Mouse (Mus musculus) activated CD4-positive, CD25-positive, alpha-beta regulatory T cell (primary cell): ENCODE results near the gene Ap4e1. TPM values are rescaled to one million over a fixed set of nuclear protein-coding genes. Genes with fewer than 3 reads are reported as not detected.

Experiments used
- polyA plus RNA-seq, 2 experiments: library from polyadenylated mRNA; unstranded; fragments of 100-300 nt; shearing (Covaris generic); gene quantifications; one replicate each; pipeline ENCODE4 v1.2.1; 2017

Gene Ap4e1
- 10 to 100 TPM; 13.7 to 15.9 TPM for polyA plus RNA-seq

GRCm38 (mm10) chr2:127008469-127008998 lies at the start of gene Ap4e1:
TSS of gene Ap4e1 (plus strand) at chr2:127008717.

GRCm38 (mm10) chr2:127070435-127070841 lies 61.9 kb downstream of the Ap4e1 start, which contains the start of gene Blvra:
TSS of gene Blvra (plus strand) at chr2:127070665.

Other genes with a start within 250 kb of the Ap4e1 start
- 1 to 10 TPM; 1.9 to 3.1 TPM for gene Usp50, start 225.2 kb upstream of the Ap4e1 start, polyA plus RNA-seq
- 10 to 100 TPM; 48.2 to 64.7 TPM for gene Trpm7, start 132.5 kb upstream of the Ap4e1 start, polyA plus RNA-seq
- 10 to 100 TPM; 54.4 to 69.6 TPM for gene Sppl2a, start 75.5 kb upstream of the Ap4e1 start, polyA plus RNA-seq
- 10 to 100 TPM; 81.4 to 92.6 TPM for gene Blvra, start 61.9 kb downstream of the Ap4e1 start, polyA plus RNA-seq
- gene Ncaph, start 125.2 kb downstream of the Ap4e1 start, polyA plus RNA-seq: 10 to 100 TPM; 19.1 to 20.0 TPM
- 1 to 10 TPM; 6.7 to 7.8 TPM for gene Itpripl1, start 134.7 kb downstream of the Ap4e1 start, polyA plus RNA-seq
- gene 1810024B03Rik, start 199.6 kb downstream of the Ap4e1 start, polyA plus RNA-seq: 1 to 10 TPM in 1 of 2 experiments, under 1 TPM in 1; 0.57 to 1.4 TPM
- gene Snrnp200, start 199.7 kb downstream of the Ap4e1 start, polyA plus RNA-seq: 10 to 100 TPM; 40.1 to 72.2 TPM
- gene Ciao1, start 239.1 kb downstream of the Ap4e1 start, polyA plus RNA-seq: 10 to 100 TPM; 70.5 to 83.6 TPM
- 10 to 100 TPM; 30.2 to 49.1 TPM for gene Tmem127, start 239.2 kb downstream of the Ap4e1 start, polyA plus RNA-seq